Mouse (Mus musculus) MEL (cell line): ENCODE measurements around the gene Mfsd1. TPM values are rescaled to one million over a fixed set of nuclear protein-coding genes. Genes with fewer than 3 reads are reported as not detected.

Source experiments
- DNase-seq: peaks from one replicate; pipeline ENCODE4 v3.0.0; 2011; ENCODE audit warnings: low read depth, low spot score
- H3K27ac ChIP-seq: 2 replicates; pipeline ENCODE4 v1.5.1; 2012; ENCODE audit warnings: low read depth, mild to moderate bottlenecking, control low read depth, low read length, moderate library complexity; ENCODE audit not compliant: control insufficient read depth
- H3K27me3 ChIP-seq, 2 experiments: fragments of 150-350 bp in 1 of 2; sonication (generic) in 1 of 2; 2 replicates each; pipeline ENCODE4 v1.6.1; 2012; ENCODE audit warnings: low read length in 2 of 2, mild to moderate bottlenecking in 2 of 2, improper control_type of control experiment in 1 of 2, moderate library complexity in 1 of 2; ENCODE audit not compliant: insufficient read depth in 2 of 2, control insufficient read depth in 1 of 2
- H3K36me3 ChIP-seq, 2 experiments: 2 replicates each; pipeline ENCODE4 v1.6.1; 2012 to 2014; ENCODE audit warnings: low read length in 2 of 2, improper control_type of control experiment in 1 of 2, inconsistent platforms in 1 of 2, mild to moderate bottlenecking in 1 of 2; ENCODE audit not compliant: insufficient read depth in 2 of 2, control insufficient read depth in 1 of 2
- H3K4me1 ChIP-seq, 2 experiments: fragments of 150-350 bp in 1 of 2; sonication (generic) in 1 of 2; 2 replicates each; pipeline ENCODE4 v1.6.1; 2012; ENCODE audit warnings: low read length in 2 of 2, improper control_type of control experiment in 1 of 2, mild to moderate bottlenecking in 1 of 2; ENCODE audit not compliant: insufficient read depth in 2 of 2, control insufficient read depth in 1 of 2
- H3K4me3 ChIP-seq, 2 experiments: fragments of 150-350 bp in 1 of 2; sonication (generic) in 1 of 2; 2 replicates each; pipeline ENCODE4 v1.5.1; 2012; ENCODE audit warnings: low read depth in 2 of 2, low read length in 2 of 2, mild to moderate bottlenecking in 2 of 2, moderate library complexity in 2 of 2, control low read depth in 1 of 2, improper control_type of control experiment in 1 of 2; ENCODE audit not compliant: control insufficient read depth in 1 of 2, insufficient read depth in 1 of 2
- H3K79me2 ChIP-seq: 2 replicates; pipeline ENCODE4 v1.6.1; 2012; ENCODE audit warnings: mild to moderate bottlenecking, low read length, moderate library complexity; ENCODE audit not compliant: control insufficient read depth, poor library complexity, insufficient read depth
- H3K9ac ChIP-seq: 2 replicates; pipeline ENCODE4 v1.6.1; 2012; ENCODE audit warnings: low read depth, mild to moderate bottlenecking, control low read depth, low read length, moderate library complexity; ENCODE audit not compliant: control insufficient read depth, poor library complexity, severe bottlenecking
- H3K9me3 ChIP-seq: fragments of 150-350 bp; sonication (generic); replicated peaks from 2 replicates; pipeline ENCODE4 v1.6.1; 2012; ENCODE audit warnings: mild to moderate bottlenecking, low read length, improper control_type of control experiment, moderate library complexity; ENCODE audit not compliant: insufficient read depth
- ETS1 ChIP-seq: IDR thresholded peaks from 2 replicates; pipeline ENCODE4 v1.6.1; 2012; ENCODE audit warnings: low read depth, mild to moderate bottlenecking, inconsistent platforms, low read length, improper control_type of control experiment, moderate library complexity
- HCFC1 ChIP-seq: IDR thresholded peaks from 2 replicates; pipeline ENCODE4 v1.6.1; 2012; ENCODE audit warnings: low read depth, mild to moderate bottlenecking, inconsistent platforms, low read length, improper control_type of control experiment, moderate library complexity
- JUND ChIP-seq: IDR thresholded peaks from 2 replicates; pipeline ENCODE4 v1.6.1; 2011; ENCODE audit warnings: low read depth, mild to moderate bottlenecking, improper control_type of control experiment, low read length
- MAFK ChIP-seq: IDR thresholded peaks from 2 replicates; pipeline ENCODE4 v1.6.1; 2011; ENCODE audit warnings: low read depth, mild to moderate bottlenecking, low read length, improper control_type of control experiment, borderline replicate concordance
- MAX ChIP-seq: IDR thresholded peaks from 2 replicates; pipeline ENCODE4 v1.6.1; 2011; ENCODE audit warnings: low read length, improper control_type of control experiment
- MAZ ChIP-seq: IDR thresholded peaks from 2 replicates; pipeline ENCODE4 v1.6.1; 2012; ENCODE audit warnings: low read depth, mild to moderate bottlenecking, inconsistent platforms, low read length, improper control_type of control experiment
- MXI1 ChIP-seq: IDR thresholded peaks from 2 replicates; pipeline ENCODE4 v1.6.1; 2011; ENCODE audit warnings: mild to moderate bottlenecking, low read depth, low read length, improper control_type of control experiment
- MYB ChIP-seq: IDR thresholded peaks from 2 replicates; pipeline ENCODE4 v1.6.1; 2011; ENCODE audit warnings: mild to moderate bottlenecking, low read depth, low read length, improper control_type of control experiment
- MYC ChIP-seq: IDR thresholded peaks from 2 replicates; pipeline ENCODE4 v1.6.1; 2011; ENCODE audit warnings: low read depth, mild to moderate bottlenecking, low read length, improper control_type of control experiment, moderate library complexity
- POLR2AphosphoS5 ChIP-seq: IDR thresholded peaks from 2 replicates; pipeline ENCODE4 v1.6.1; 2012; ENCODE audit warnings: low read depth, borderline replicate concordance, mild to moderate bottlenecking, inconsistent platforms, low read length, moderate library complexity, mixed read lengths
- SIN3A ChIP-seq: IDR thresholded peaks from 2 replicates; pipeline ENCODE4 v1.6.1; 2012; ENCODE audit warnings: low read length, improper control_type of control experiment, inconsistent platforms
- SMC3 ChIP-seq: IDR thresholded peaks from 2 replicates; pipeline ENCODE4 v1.6.1; 2011; ENCODE audit warnings: low read depth, low read length, improper control_type of control experiment
- TAL1 ChIP-seq: IDR thresholded peaks from 2 replicates; pipeline ENCODE4 v1.6.1; 2012; ENCODE audit warnings: mild to moderate bottlenecking, inconsistent platforms, low read length, moderate library complexity, mixed read lengths
- TCF12 ChIP-seq: IDR thresholded peaks from 2 replicates; pipeline ENCODE4 v1.6.1; 2014; ENCODE audit warnings: low read depth, mild to moderate bottlenecking, inconsistent platforms, low read length, improper control_type of control experiment, moderate library complexity
- USF1 ChIP-seq: IDR thresholded peaks from 2 replicates; pipeline ENCODE4 v1.6.1; 2014; ENCODE audit warnings: low read depth, mild to moderate bottlenecking, inconsistent platforms, low read length, improper control_type of control experiment, moderate library complexity
- USF2 ChIP-seq, 2 experiments: IDR thresholded peaks; 2 replicates each; pipeline ENCODE4 v1.6.1; 2011 to 2012; ENCODE audit warnings: improper control_type of control experiment in 2 of 2, low read length in 2 of 2, borderline replicate concordance in 1 of 2, inconsistent platforms in 1 of 2, low read depth in 1 of 2, mild to moderate bottlenecking in 1 of 2; ENCODE audit not compliant: insufficient read depth in 1 of 2
- ZC3H11A ChIP-seq: IDR thresholded peaks from 2 replicates; pipeline ENCODE4 v1.6.1; 2012; ENCODE audit warnings: low read depth, mild to moderate bottlenecking, inconsistent platforms, low read length, improper control_type of control experiment
- ZMIZ1 ChIP-seq: IDR thresholded peaks from 2 replicates; pipeline ENCODE4 v1.6.1; 2012; ENCODE audit warnings: low read depth, mild to moderate bottlenecking, inconsistent platforms, low read length, improper control_type of control experiment, moderate library complexity
- polyA plus RNA-seq, 2 experiments: library from polyadenylated mRNA; stranded (reverse) in 1 of 2; unstranded in 1 of 2; fragments of >175 nt in 1 of 2; fragments of >200 nt in 1 of 2; gene quantifications; 2 replicates each; pipeline versions ENCODE4 v1.2.1 to v1.2.4; 2012; ENCODE audit warnings: low replicate concordance in 2 of 2, low read depth in 1 of 2; ENCODE audit not compliant: insufficient read length in 2 of 2, insufficient read depth in 1 of 2, missing spikeins in 1 of 2
- total RNA-seq: library from RNA; depleted of rRNA; stranded (reverse); fragments of 300-350 nt; gene quantifications from 2 replicates; pipeline ENCODE4 v1.2.3, GENCODE M21; 2012

Mfsd1 gene
- total and polyA plus RNA-seq, 3 experiments = 36.2 to 39.6 TPM; not detected in 1

GRCm38 (mm10) chr3:67586511-67586910, 4.0 kb downstream of the Mfsd1 start:
- Histone ChIP-seq H3K4me1 (peaks cover 0 to 10% of the 10 kb centered on the region in 2 experiments; a peak in 2 of 4 replicates), H3K27me3 (no peaks in the 10 kb centered on the region), H3K79me2 (peaks cover 6% of the 10 kb centered on the region), H3K36me3 (peaks cover 4 to 18% of the 10 kb centered on the region in 2 experiments), H3K9ac (no peak overlapping the region), H3K27ac (no peak overlapping the region), H3K9me3 (no peaks in the 10 kb centered on the region), H3K4me3 (no peak overlapping the region)
- no peak for DNase-seq
- TF ChIP-seq MXI1 (no peak), MAFK (no peak), ETS1 (no peak), ZC3H11A (no peak), TAL1 (no peak), HCFC1 (no peak), JUND (no peak), MAZ (no peak), MYB (no peak), POLR2AphosphoS5 (no peak), MYC (no peak), USF1 (no peak), TCF12 (no peak), USF2 (IDR thresholded peaks at IDR 0.05; ENCODE audit: borderline replicate concordance in 1 of 2, insufficient read depth in 1 of 2, low read depth in 1 of 2, low read length in 2 of 2) (no peak), MAX (no peak), SMC3 (no peak), SIN3A (no peak)

- H3K27ac ChIP-seq = no peak overlapping the region
- H3K9me3 ChIP-seq = no peaks in the 10 kb centered on the region
- H3K4me3 ChIP-seq = no peak overlapping the region
- peaks cover 0 to 6% of the 10 kb centered on the region in 2 experiments; a peak in 2 of 4 replicates for H3K4me1 ChIP-seq
- no peaks in the 10 kb centered on the region for H3K27me3 ChIP-seq
- H3K79me2 ChIP-seq = peaks cover 6% of the 10 kb centered on the region
- TF ChIP-seq USF1 (peak; percentile 76), ZMIZ1 (no peak)
- DNase-seq = peak; percentile 31
- H3K36me3 ChIP-seq = peaks cover 4 to 13% of the 10 kb centered on the region in 2 experiments
- H3K9ac ChIP-seq = no peak overlapping the region
These were observed 4.9 kb downstream of the Mfsd1 start for GRCm38 (mm10) chr3:67587430-67587829.
